Mouse (Mus musculus): ENCODE measurements at regions not wholly inside any gene's neighbourhood (a gene's known extent, or its start where the extent isn't known, plus 50 kb on each side); places are given as distances from the start of the nearest gene placed in this dataset.
A peak's percentile ranks its signal among the peaks of the same experiment; 100 is the strongest.

GRCm38 (mm10) chr16:49533498-49533998 is 165.5 kb upstream of the Ift57 start:
- 25% methylated on average over 4 of the region's 4 CpGs for WGBS
- Histone ChIP-seq H3K27ac (peak overlapping the region; percentile 14; the same call in 1 of the 2 replicates), H3K9me3 (replicated peaks; ENCODE audit: low read length) (no peaks in the 10 kb centered on the region), H3K9ac (ENCODE audit: low read depth, low read length) (no peak overlapping the region), H3K27me3 (ENCODE audit: insufficient read depth, low read length) (no peaks in the 10 kb centered on the region), H3K4me2 (ENCODE audit: low read length) (no peak overlapping the region), H3K4me3 (replicated peaks; ENCODE audit: low read depth, low read length) (no peak overlapping the region), H3K36me3 (ENCODE audit: insufficient read depth, low read length) (no peaks in the 10 kb centered on the region), H3K4me1 (replicated peaks; ENCODE audit: insufficient read depth, low read length) (no peaks in the 10 kb centered on the region)
- ATAC-seq (replicated peaks; ENCODE audit: low FRiP score, low read depth) (peak; percentile 94), DNase-seq (ENCODE audit: low spot score) (peak; percentile 37)
- no peak for TF ChIP-seq CTCF (IDR thresholded peaks at IDR 0.05; ENCODE audit: low read depth)

- Histone ChIP-seq H3K27me3 (ENCODE audit: insufficient read depth, low read length) (no peaks in the 10 kb centered on the region), H3K9me3 (replicated peaks; ENCODE audit: low read length) (no peaks in the 10 kb centered on the region), H3K9ac (ENCODE audit: low read depth, low read length) (no peak overlapping the region), H3K4me2 (ENCODE audit: low read length) (no peak overlapping the region), H3K4me1 (replicated peaks; ENCODE audit: insufficient read depth, low read length) (no peaks in the 10 kb centered on the region), H3K36me3 (ENCODE audit: insufficient read depth, low read length) (no peaks in the 10 kb centered on the region), H3K27ac (no peak overlapping the region), H3K4me3 (replicated peaks; ENCODE audit: low read depth, low read length) (no peak overlapping the region)
- ATAC-seq (replicated peaks; ENCODE audit: low FRiP score, low read depth) (no peak), DNase-seq (ENCODE audit: low spot score) (no peak)
- TF ChIP-seq CTCF (IDR thresholded peaks at IDR 0.05; ENCODE audit: low read depth): no peak
- 72% methylated on average over 3 of the region's 3 CpGs for WGBS
Observed at GRCm38 (mm10) chr16:49550231-49550630, 148.8 kb upstream of the Ift57 start.

- Histone ChIP-seq H3K36me3 (ENCODE audit: insufficient read depth, low read length) (no peaks in the 10 kb centered on the region), H3K27ac (no peak overlapping the region), H3K9me3 (replicated peaks; ENCODE audit: low read length) (no peaks in the 10 kb centered on the region), H3K9ac (ENCODE audit: low read depth, low read length) (no peak overlapping the region), H3K4me1 (replicated peaks; ENCODE audit: insufficient read depth, low read length) (no peaks in the 10 kb centered on the region), H3K4me2 (ENCODE audit: low read length) (no peak overlapping the region), H3K27me3 (ENCODE audit: insufficient read depth, low read length) (no peaks in the 10 kb centered on the region), H3K4me3 (replicated peaks; ENCODE audit: low read depth, low read length) (no peak overlapping the region)
- 96% methylated on average over 2 of the region's 2 CpGs for WGBS
- no peak for DNase-seq (ENCODE audit: low spot score)
- TF ChIP-seq CTCF (IDR thresholded peaks at IDR 0.05; ENCODE audit: low read depth): no peak
- no peak for ATAC-seq (replicated peaks; ENCODE audit: low FRiP score, low read depth)
Observed at GRCm38 (mm10) chr16:49570031-49570430, 129.0 kb upstream of the Ift57 start.

GRCm38 (mm10) chr16:49572485-49573170 is 126.4 kb upstream of the Ift57 start:
- Histone ChIP-seq H3K4me2 (ENCODE audit: low read length) (no peak overlapping the region), H3K27ac (no peak overlapping the region), H3K9ac (ENCODE audit: low read depth, low read length) (no peak overlapping the region), H3K27me3 (ENCODE audit: insufficient read depth, low read length) (no peaks in the 10 kb centered on the region), H3K4me1 (replicated peaks; ENCODE audit: insufficient read depth, low read length) (no peaks in the 10 kb centered on the region), H3K9me3 (replicated peaks; ENCODE audit: low read length) (no peaks in the 10 kb centered on the region), H3K36me3 (ENCODE audit: insufficient read depth, low read length) (no peaks in the 10 kb centered on the region), H3K4me3 (replicated peaks; ENCODE audit: low read depth, low read length) (no peak overlapping the region)
- peak; percentile 12 for DNase-seq (ENCODE audit: low spot score)
- no peak for ATAC-seq (replicated peaks; ENCODE audit: low FRiP score, low read depth)
- TF ChIP-seq CTCF (IDR thresholded peaks at IDR 0.05; ENCODE audit: low read depth): no peak
- 71% methylated on average over 12 of the region's 12 CpGs for WGBS

GRCm38 (mm10) chr16:49573171-49573517 is 125.9 kb upstream of the Ift57 start:
- H3K36me3 ChIP-seq (ENCODE audit: insufficient read depth, low read length): no peaks in the 10 kb centered on the region
- ATAC-seq (replicated peaks; ENCODE audit: low FRiP score, low read depth): no peak
- no peak overlapping the region for H3K9ac ChIP-seq (ENCODE audit: low read depth, low read length)
- no peaks in the 10 kb centered on the region for H3K27me3 ChIP-seq (ENCODE audit: insufficient read depth, low read length)
- H3K4me1 ChIP-seq (replicated peaks; ENCODE audit: insufficient read depth, low read length): no peaks in the 10 kb centered on the region
- H3K4me3 ChIP-seq (replicated peaks; ENCODE audit: low read depth, low read length): no peak overlapping the region
- H3K4me2 ChIP-seq (ENCODE audit: low read length): no peak overlapping the region
- no peaks in the 10 kb centered on the region for H3K9me3 ChIP-seq (replicated peaks; ENCODE audit: low read length)
- 67% methylated on average over 3 of the region's 3 CpGs for WGBS
- TF ChIP-seq CTCF (IDR thresholded peaks at IDR 0.05; ENCODE audit: low read depth): no peak
- no peak for DNase-seq (ENCODE audit: low spot score)
- H3K27ac ChIP-seq: no peak overlapping the region

- DNase-seq (ENCODE audit: low spot score) (no peak), ATAC-seq (replicated peaks; ENCODE audit: low FRiP score, low read depth) (no peak)
- 42% methylated on average over 4 of the region's 4 CpGs for WGBS
- no peaks in the 10 kb centered on the region for H3K4me1 ChIP-seq (replicated peaks; ENCODE audit: insufficient read depth, low read length)
- TF ChIP-seq CTCF (IDR thresholded peaks at IDR 0.05; ENCODE audit: low read depth): no peak
- no peaks in the 10 kb centered on the region for H3K36me3 ChIP-seq (ENCODE audit: insufficient read depth, low read length)
- no peak overlapping the region for H3K27ac ChIP-seq
- H3K9me3 ChIP-seq (replicated peaks; ENCODE audit: low read length): no peaks in the 10 kb centered on the region
- no peak overlapping the region for H3K9ac ChIP-seq (ENCODE audit: low read depth, low read length)
- no peak overlapping the region for H3K4me2 ChIP-seq (ENCODE audit: low read length)
- H3K27me3 ChIP-seq (ENCODE audit: insufficient read depth, low read length): no peaks in the 10 kb centered on the region
- H3K4me3 ChIP-seq (replicated peaks; ENCODE audit: low read depth, low read length): no peak overlapping the region
Observed at GRCm38 (mm10) chr16:49578976-49579375, 120.1 kb upstream of the Ift57 start.

GRCm38 (mm10) chr16:49580708-49581107 is 118.3 kb upstream of the Ift57 start:
- no peaks in the 10 kb centered on the region for H3K4me1 ChIP-seq (replicated peaks; ENCODE audit: insufficient read depth, low read length)
- H3K9ac ChIP-seq (ENCODE audit: low read depth, low read length): no peak overlapping the region
- no peaks in the 10 kb centered on the region for H3K36me3 ChIP-seq (ENCODE audit: insufficient read depth, low read length)
- no peak for ATAC-seq (replicated peaks; ENCODE audit: low FRiP score, low read depth)
- WGBS: 83% methylated on average over 6 of the region's 6 CpGs
- H3K4me2 ChIP-seq (ENCODE audit: low read length): no peak overlapping the region
- no peak for TF ChIP-seq CTCF (IDR thresholded peaks at IDR 0.05; ENCODE audit: low read depth)
- H3K27me3 ChIP-seq (ENCODE audit: insufficient read depth, low read length): no peaks in the 10 kb centered on the region
- H3K9me3 ChIP-seq (replicated peaks; ENCODE audit: low read length): no peaks in the 10 kb centered on the region
- no peak overlapping the region for H3K27ac ChIP-seq
- no peak overlapping the region for H3K4me3 ChIP-seq (replicated peaks; ENCODE audit: low read depth, low read length)
- peak; percentile 12 for DNase-seq (ENCODE audit: low spot score)
